Mouse (Mus musculus) MEL (cell line): Measurements from ENCODE around the gene Fance.

ENCODE experiments used
- BHLHE40 ChIP-seq: IDR thresholded peaks from 2 replicates; pipeline ENCODE4 v1.6.1; 2012; ENCODE audit warnings: low read depth, mild to moderate bottlenecking, inconsistent platforms, low read length, improper control_type of control experiment, borderline replicate concordance
- CHD2 ChIP-seq: IDR thresholded peaks from 2 replicates; pipeline ENCODE4 v1.6.1; 2011; ENCODE audit warnings: low read length, improper control_type of control experiment
- CTCF ChIP-seq, 3 experiments: IDR thresholded peaks in 2 of 3; conservative IDR thresholded peaks in 1 of 3; 2 replicates each; pipeline ENCODE4 v1.5.1; 2011 to 2012; ENCODE audit warnings: low read length in 3 of 3, low read depth in 2 of 3, mild to moderate bottlenecking in 2 of 3, improper control_type of control experiment in 1 of 3, inconsistent platforms in 1 of 3, mixed read lengths in 1 of 3, moderate library complexity in 1 of 3; ENCODE audit not compliant: control insufficient read depth in 1 of 3, insufficient read depth in 1 of 3, poor library complexity in 1 of 3, severe bottlenecking in 1 of 3
- EP300 ChIP-seq, 2 experiments: IDR thresholded peaks; 2 replicates each; pipeline ENCODE4 v1.6.1; 2011; ENCODE audit warnings: improper control_type of control experiment in 2 of 2, low read length in 2 of 2, low read depth in 1 of 2, mild to moderate bottlenecking in 1 of 2
- MAX ChIP-seq: IDR thresholded peaks from 2 replicates; pipeline ENCODE4 v1.6.1; 2011; ENCODE audit warnings: low read length, improper control_type of control experiment
- MXI1 ChIP-seq: IDR thresholded peaks from 2 replicates; pipeline ENCODE4 v1.6.1; 2011; ENCODE audit warnings: mild to moderate bottlenecking, low read depth, low read length, improper control_type of control experiment
- POLR2A ChIP-seq, 2 experiments: IDR thresholded peaks; 2 replicates each; pipeline ENCODE4 v1.6.1; 2011 to 2012; ENCODE audit warnings: low read length in 2 of 2, mild to moderate bottlenecking in 2 of 2, control low read depth in 1 of 2, improper control_type of control experiment in 1 of 2, low read depth in 1 of 2, moderate library complexity in 1 of 2; ENCODE audit not compliant: control insufficient read depth in 1 of 2, insufficient read depth in 1 of 2, poor library complexity in 1 of 2
- TAL1 ChIP-seq: IDR thresholded peaks from 2 replicates; pipeline ENCODE4 v1.6.1; 2012; ENCODE audit warnings: mild to moderate bottlenecking, inconsistent platforms, low read length, moderate library complexity, mixed read lengths
- TBP ChIP-seq: IDR thresholded peaks from 2 replicates; pipeline ENCODE4 v1.8.0; 2011; ENCODE audit warnings: low read depth, low read length, improper control_type of control experiment
- ZC3H11A ChIP-seq: IDR thresholded peaks from 2 replicates; pipeline ENCODE4 v1.6.1; 2012; ENCODE audit warnings: low read depth, mild to moderate bottlenecking, inconsistent platforms, low read length, improper control_type of control experiment

DNA sequence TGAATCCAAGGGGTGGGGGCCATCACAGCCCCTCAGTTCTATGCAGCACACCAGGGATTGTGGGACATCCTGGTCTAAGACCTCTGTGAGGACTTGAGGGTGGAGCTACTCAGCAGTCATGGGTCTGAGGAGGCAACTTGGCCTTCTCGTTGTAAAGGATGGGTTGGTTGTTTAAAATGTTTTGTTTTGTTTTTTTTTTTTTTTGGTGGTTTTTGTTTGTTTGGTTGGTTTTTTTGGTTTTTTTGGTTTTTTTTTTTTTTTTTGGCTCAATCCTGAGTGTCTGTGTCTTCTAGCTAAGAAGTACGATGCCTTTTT lies 16.9 kb downstream of the Fance start:
- TF ChIP-seq CHD2 (no peak), CTCF (IDR thresholded peaks at IDR 0.05 in 2 of 3, conservative IDR thresholded peaks at IDR 0.05 in 1 of 3; ENCODE audit: control insufficient read depth in 1 of 3, insufficient read depth in 1 of 3, low read depth in 2 of 3, low read length in 3 of 3, poor library complexity in 1 of 3, severe bottlenecking in 1 of 3) (no peak), ZC3H11A (no peak), MXI1 (no peak), MAX (no peak), TBP (no peak), EP300 (IDR thresholded peaks at IDR 0.05; ENCODE audit: low read depth in 1 of 2, low read length in 2 of 2) (no peak), BHLHE40 (no peak), POLR2A (IDR thresholded peaks at IDR 0.05; ENCODE audit: control insufficient read depth in 1 of 2, insufficient read depth in 1 of 2, low read depth in 1 of 2, low read length in 2 of 2, poor library complexity in 1 of 2) (no peak; a peak in 1 of 4 replicates), TAL1 (no peak)
